Mouse (Mus musculus): Measurements from ENCODE around the gene Zfpl1.

Gene Zfpl1

GRCm38 (mm10) chr19:6101186-6101585 is 16.4 kb upstream of the Zfpl1 start:
- in situ Hi-C loops (cut with MseI, MboI): no loop called here

DNA sequence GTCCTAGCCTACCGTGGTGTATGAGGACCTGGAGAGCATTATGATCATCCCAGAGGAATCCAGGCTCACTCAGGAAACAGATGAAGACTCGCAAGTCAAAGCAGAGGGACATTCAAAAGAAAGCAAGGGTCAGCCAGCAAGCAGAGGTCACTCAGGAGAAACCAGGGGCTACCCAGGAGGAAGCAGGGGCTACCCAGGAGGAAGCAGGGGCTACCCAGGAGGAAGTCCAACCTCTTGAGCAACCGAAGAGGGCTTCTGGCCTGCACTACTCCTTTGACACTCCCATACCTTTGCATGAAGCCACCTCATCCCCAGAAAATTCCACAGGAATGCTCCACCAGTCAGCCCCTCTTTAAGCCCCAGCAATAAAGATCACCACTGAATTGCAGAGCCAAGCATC is 13.1 kb upstream of the Zfpl1 start:
- in situ Hi-C loops (cut with MseI, MboI): no loop called here

GRCm38 (mm10) chr19:6094119-6094518 is 9.4 kb upstream of the Zfpl1 start, which contains the start of gene AC131692.1:
AC131692.1 (plus strand) TSS chr19:6094419.
- in situ Hi-C loops (cut with MseI, MboI): no loop called here

GRCm38 (mm10) chr19:6088841-6089240 is 4.1 kb upstream of the Zfpl1 start:
- in situ Hi-C loops (cut with MseI, MboI): no loop called here

DNA sequence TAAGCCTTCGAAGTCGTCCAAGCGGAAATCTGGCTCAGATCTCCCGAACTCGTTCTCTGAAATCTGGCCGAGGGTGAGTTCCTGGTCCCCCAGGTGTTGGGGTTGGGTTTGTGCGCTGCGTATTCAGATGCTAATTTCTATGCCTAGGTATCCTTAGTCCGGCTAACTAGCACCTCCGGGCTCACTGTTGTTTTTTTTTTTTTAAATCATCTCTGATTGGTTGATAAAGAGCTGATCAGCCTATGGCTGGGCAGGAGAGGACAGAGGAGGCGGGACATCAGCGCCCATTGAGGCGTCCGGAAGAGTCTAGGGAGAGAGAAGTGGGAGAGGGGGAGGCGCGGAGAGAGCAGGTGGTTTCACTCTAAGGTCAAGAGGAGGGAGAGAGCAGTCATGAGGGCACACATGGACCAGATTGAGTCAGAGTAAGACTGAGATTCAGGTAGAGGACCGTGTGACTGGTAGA is 692 bp upstream of the Zfpl1 start:
- in situ Hi-C loops (cut with MseI, MboI): no loop called here

DNA sequence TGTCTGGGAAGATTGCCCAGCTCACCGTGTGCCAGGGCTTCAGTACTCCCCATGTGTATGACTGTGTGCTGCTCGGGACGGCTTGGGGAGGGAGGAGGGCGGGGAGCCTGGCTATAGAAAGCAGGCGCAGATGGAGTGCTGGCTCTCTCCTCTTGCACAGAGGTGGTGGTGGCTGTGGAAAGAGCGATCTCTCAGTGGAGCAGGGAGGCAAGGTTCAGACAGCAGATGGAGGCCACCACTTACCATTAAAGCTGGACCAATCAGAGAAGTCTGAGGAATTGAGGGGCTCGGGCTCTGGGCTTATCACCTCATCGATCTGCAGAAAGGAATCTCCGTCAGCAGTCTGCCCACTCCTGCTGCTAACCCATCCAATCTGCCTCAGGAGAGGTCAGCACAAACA is 2.6 kb downstream of the Zfpl1 start, which contains the start of gene Gm28374:
TSS of gene Gm28374 (minus strand) at position 101 of the 400 bp plus-strand sequence.
- in situ Hi-C loops (cut with MseI, MboI): no loop called here

GRCm38 (mm10) chr19:6079983-6080480 is 4.7 kb downstream of the Zfpl1 start, which contains the start of gene Tmem262:
Tmem262 (plus strand) TSS chr19:6080033.
- in situ Hi-C loops (cut with MseI, MboI): no loop called here

DNA sequence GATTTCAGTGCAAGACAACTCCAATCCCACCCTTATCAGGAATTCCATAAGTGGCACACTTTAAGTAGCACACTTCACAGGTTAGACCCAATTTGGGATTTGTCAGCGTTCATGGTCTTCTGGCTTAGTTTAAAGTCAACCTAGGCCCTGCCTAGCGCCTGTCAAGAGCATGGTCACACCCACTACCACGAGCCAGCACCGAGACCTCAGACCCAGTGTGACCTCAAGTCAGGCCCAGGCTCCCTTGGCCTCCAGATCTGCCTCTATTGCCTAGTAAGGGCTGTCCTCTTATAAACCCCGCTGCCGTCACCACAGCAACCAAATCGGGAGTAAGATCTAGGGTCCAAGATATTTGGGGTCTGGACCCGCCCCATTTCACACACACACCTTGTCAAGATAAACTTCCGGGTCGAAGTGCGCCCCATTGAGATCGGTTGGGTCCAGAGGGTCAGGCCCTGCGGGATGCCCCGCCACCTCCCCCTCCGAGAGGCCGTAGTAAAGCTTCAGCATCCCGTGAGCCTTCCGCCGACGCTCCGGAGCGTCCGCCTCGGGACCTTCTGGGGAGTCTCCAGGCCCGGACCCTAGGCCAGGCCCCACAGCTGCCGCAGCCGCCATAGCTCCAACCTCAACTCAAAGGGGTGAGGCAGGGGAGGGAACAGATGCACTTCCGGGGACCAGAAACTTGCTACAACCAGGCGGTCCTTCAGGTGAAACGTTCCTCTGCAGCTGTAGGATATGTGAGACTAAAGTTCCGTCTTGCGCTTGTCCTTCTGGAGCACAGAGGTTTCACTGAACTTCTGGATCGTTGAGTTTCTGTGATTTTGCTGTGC is 8.0 kb downstream of the Zfpl1 start, which contains the start of gene Vps51:
TSS of gene Vps51 (minus strand) at position 668 of the 830 bp plus-strand sequence.
- in situ Hi-C loops (cut with MseI, MboI): no loop called here

DNA sequence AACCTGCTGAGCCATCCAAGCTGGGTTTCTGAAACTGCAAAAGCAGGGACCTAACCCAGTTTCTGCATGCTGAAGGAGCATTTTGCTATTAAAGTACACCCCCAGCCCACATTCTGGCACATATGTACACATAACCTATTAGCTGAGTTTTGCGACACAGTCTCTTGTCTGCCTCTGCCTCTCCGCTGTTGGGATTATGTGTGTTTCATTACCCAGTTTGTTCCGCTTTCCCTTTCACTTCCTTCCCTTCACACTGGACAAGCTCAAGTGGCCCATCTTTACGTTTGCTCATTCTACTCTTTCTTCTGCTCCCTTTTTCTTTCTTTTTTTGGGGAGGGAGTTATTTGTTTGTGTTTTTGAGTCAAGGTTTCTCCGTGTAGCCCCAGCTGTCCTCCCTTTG is 10.9 kb downstream of the Zfpl1 start:
- in situ Hi-C loops (cut with MseI, MboI): no loop called here

DNA sequence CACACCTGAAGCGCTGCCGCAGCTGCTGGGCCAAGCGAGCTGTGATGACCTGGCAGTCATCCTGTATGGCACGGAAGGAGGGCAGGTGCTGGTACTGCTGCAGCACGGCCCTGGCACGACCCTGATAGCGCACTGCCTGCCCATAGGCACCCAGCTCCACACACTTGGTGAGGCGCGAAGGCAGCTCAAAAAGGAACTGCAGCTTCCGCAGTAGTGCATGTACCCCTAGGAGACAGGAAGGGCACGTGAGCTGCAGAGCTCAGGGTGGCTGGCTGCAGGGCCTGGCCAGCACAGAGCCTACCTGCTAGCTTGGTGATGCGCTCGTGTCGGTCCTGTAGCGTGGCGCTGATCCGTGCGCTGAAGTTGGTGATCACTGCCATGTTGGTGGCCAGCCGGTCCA is 13.5 kb downstream of the Zfpl1 start:
- in situ Hi-C loops (cut with MseI, MboI): no loop called here

DNA sequence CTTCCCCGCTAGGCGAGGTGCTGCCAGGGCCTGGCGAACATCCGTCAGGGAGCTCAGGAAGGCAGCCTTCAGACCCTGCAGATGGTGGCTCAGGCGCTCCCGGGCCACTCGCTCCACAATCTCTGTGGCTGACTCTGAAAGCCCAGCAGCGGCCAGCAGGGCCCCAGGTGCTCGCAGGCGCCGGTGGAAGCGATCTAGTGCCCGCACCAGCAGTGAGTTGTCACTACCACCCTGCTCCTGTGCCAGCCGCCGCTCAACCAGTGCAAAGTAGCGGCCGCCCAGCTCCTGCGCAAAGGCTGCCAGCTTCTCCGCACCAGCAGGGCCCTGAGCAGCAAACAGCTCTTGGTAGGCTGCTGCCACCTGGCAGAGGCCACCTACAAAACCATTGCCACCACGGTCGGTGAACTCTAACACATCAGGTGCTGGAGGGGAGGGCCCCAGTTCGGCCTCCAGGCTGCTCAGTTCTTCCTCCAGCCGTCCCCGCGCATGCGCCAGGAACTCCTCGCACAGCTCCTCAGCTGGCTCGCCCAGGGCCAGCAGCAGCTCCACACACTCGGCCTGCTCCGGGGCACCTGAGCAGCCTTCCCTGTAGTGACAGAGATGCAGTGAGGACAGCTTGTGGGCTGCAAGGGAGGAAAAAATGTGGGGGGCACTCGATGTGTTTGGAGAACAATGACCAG is 14.0 kb downstream of the Zfpl1 start:
- in situ Hi-C loops (cut with MseI, MboI): no loop called here

- in situ Hi-C loops (cut with MseI, MboI): no loop called here
Observed at GRCm38 (mm10) chr19:6069851-6070250, 14.9 kb downstream of the Zfpl1 start.

- in situ Hi-C loops (cut with MseI, MboI): no loop called here
Observed at GRCm38 (mm10) chr19:6068951-6069350, 15.8 kb downstream of the Zfpl1 start.

- in situ Hi-C loops (cut with MseI, MboI): no loop called here
Observed at GRCm38 (mm10) chr19:6067724-6068415, 16.9 kb downstream of the Zfpl1 start, which contains the start of gene Tm7sf2. Tm7sf2 (minus strand) TSS chr19:6068373.

- in situ Hi-C loops (cut with MseI, MboI): no loop called here
Observed at GRCm38 (mm10) chr19:6067011-6067723, 17.6 kb downstream of the Zfpl1 start.

GRCm38 (mm10) chr19:6066571-6066970 is 18.2 kb downstream of the Zfpl1 start:
- in situ Hi-C loops (cut with MseI, MboI): no loop called here

DNA sequence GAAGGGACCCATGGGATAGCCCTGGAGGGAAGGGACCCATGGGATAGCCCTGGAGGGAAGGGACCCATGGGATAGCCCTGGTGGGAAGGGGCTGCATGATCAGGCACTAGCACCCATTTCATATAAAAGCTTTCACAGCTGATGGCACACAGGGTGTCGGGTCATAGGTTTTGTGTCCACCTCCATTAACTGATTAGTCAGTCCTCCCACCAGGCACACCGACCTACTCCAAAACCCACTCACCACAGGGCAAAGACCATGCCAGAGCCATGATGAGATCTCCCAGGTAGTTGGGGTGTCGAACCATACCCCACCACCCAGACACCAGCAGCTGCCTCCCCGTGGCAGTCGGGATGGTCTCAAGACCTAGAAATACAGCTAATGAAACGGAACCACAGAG is 21.7 kb downstream of the Zfpl1 start:
- in situ Hi-C loops (cut with MseI, MboI): no loop called here

DNA sequence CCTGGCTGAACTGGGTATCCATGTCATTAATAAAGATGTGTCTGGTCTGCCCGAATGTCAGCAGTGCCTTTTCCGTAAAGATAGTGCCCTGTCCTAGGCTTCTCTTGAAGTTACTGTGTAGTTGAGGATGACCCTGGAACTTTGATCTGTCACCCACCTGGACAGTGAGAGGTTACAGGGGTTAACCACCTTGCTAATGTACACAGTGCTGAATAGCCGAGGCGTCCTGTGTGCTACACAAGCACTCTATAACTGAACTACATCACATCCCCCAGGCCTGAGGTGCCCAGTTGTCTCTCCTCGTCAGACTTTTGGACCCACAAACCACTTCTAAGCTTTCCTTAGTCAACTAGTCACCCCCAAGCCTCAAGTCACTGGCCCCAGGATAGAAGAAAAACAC is 22.3 kb downstream of the Zfpl1 start:
- in situ Hi-C loops (cut with MseI, MboI): no loop called here

DNA sequence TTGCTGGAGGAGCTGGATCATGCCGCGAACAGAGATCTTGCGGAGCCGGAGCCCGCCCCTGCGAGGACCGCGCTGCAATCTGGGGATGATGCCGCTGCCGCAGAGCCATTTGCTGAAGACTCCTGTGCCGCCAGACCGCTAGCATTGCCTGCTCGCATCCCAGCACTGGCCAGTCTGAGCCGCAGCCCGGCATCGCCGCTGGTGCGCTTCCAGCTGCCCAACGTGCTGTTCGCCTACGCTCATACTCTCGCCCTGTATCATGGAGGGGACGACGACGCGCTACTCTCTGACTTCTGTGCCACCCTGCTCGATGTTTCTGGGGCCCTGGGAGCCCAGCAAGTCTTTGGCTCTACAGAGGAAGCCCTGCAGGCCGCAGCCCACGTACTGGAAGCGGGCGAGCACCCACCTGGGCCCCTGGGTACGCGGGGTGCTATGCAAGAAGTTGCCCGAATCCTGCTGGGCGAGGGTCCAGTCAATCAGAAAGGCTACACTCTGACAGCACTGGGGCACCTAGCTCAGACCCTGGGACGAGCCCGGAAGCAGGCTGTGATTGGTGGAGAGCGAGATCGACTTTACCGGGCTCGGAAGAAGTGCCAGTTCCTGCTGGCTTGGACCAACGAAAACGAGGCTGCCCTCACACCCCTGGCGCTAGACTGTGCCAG is 23.0 kb downstream of the Zfpl1 start:
- in situ Hi-C loops (cut with MseI, MboI): no loop called here

DNA sequence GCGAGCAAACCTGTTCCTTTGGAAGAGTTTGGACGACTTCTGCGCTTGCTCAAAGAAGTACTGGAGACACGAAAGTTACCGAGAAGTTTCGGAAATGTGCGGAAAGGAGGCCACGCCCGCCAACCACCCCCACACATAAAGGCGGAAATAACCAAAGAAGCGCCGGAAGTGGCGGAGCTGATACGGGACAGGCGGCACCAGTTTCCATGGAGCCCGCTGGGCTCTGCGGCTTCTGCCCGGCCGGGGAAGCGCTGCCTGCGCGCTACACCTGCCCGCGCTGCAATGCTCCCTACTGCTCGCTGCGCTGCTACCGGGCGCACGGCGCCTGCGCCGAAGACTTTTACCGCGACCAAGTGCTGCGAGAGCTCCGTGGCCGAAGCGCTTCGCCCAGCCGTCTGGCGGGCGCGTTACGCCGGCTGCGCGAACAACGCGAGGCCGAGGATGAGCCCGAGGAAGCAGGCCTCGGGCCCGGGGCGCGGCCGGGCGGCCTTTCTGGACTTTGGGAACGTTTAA is 23.7 kb downstream of the Zfpl1 start, which contains the start of gene Znhit2:
TSS of gene Znhit2 (plus strand) at position 172 of the 513 bp plus-strand sequence.
- in situ Hi-C loops (cut with MseI, MboI): no loop called here
